Mouse (Mus musculus): ENCODE results near the gene Tmem132b.

Gene Tmem132b

GRCm38 (mm10) chr5:125767950-125768349 is 236.4 kb downstream of the Tmem132b start:
- no peak for DNase-seq (ENCODE audit: extremely low read depth, low read depth)

DNA sequence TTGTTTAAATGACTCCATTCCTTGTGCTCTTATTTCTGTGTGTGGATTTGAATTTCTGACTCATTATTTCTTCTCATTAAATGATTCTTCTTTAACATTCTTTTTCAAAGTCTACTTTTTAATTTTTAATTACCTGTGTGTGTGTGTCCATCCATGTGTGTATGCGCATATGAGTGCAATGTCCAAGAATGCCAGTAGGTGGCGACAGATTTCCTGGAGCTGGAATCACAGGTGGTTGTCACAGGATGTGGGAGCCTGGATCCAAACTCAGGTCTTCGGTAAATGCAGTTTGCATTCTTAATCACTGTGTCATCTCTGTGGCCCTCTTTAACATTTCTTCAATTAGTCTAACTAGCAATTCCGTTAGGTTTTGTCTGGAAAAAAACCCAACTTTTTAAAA is 240.7 kb downstream of the Tmem132b start:
- DNase-seq (ENCODE audit: extremely low read depth, low read depth) = no peak

GRCm38 (mm10) chr5:125772756-125773155 is 241.2 kb downstream of the Tmem132b start:
- DNase-seq (ENCODE audit: extremely low read depth, low read depth) = no peak

GRCm38 (mm10) chr5:125780332-125780731 is 248.8 kb downstream of the Tmem132b start:
- no peak for DNase-seq (ENCODE audit: extremely low read depth, low read depth)

- no peak for DNase-seq (ENCODE audit: extremely low read depth, low read depth)
Measured at GRCm38 (mm10) chr5:125792643-125793042, 261.1 kb downstream of the Tmem132b start.

GRCm38 (mm10) chr5:125794318-125794717 is 262.7 kb downstream of the Tmem132b start:
- no peak for DNase-seq (ENCODE audit: extremely low read depth, low read depth)

GRCm38 (mm10) chr5:125799622-125800021 is 268.0 kb downstream of the Tmem132b start:
- DNase-seq (ENCODE audit: extremely low read depth, low read depth) = no peak

GRCm38 (mm10) chr5:125800025-125800424 is 268.5 kb downstream of the Tmem132b start:
- DNase-seq (ENCODE audit: extremely low read depth, low read depth) = no peak

- DNase-seq (ENCODE audit: extremely low read depth, low read depth) = no peak
Measured at GRCm38 (mm10) chr5:125802801-125803200, 271.2 kb downstream of the Tmem132b start.

DNA sequence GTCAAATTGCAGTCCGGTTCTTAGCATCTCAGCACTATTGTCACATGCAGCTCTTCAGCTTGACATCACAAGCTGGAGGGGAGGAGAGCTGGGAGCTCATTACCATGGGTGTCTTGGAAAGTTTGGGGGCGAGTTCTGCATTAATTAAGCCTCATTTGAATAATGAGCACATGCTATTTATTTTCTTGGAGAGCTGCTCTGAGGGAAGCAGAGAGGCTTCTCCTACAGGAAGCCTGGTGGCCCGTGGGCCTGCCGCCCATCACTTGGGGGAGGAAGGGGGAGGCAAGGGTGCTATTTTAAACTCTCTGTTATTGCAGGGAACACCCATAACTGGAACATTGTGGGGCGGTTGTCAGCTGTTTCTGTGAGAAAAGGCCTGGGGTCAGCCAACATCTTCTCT is 273.8 kb downstream of the Tmem132b start:
- DNase-seq (ENCODE audit: extremely low read depth, low read depth) = no peak

DNA sequence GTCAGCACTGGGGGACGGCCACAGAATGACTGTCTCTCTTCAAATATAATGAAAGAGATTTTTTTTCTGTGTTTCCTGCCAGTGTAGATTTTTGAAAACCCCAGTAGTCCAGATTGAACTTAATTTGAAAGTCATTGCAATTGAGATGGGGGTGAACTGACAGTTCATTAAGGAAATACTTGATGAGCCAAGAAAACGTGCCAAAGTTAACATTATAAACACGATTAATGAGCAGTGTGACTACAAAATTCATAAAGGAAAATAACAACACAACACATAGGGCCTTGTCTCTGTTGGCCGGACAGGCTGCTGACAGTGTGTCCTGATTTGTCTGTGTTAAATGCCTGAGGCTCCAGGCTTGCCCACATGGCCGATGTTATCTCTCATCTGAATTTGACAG is 276.3 kb downstream of the Tmem132b start:
- DNase-seq (ENCODE audit: extremely low read depth, low read depth) = no peak

DNA sequence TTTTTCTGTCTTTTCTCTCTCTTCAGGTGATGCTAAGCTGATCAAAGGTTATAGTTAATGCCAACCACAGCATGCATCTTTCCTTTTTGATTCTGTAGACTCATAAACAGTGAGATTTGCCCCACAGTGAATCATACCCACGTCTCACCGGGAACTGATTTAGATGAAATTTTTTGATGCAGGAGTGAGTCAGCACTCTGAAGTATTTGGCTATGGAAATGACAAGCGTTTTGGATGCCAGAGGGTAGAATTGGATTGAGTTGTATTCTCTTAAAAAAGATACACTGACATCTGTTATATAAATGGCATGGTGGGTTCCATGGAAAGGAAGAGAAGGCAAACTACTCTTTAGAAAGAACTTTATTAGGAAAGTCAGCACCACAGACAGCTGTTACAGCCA is 297.8 kb downstream of the Tmem132b start:
- DNase-seq (ENCODE audit: extremely low read depth, low read depth) = no peak

GRCm38 (mm10) chr5:125835890-125836289 is 304.3 kb downstream of the Tmem132b start:
- no peak for DNase-seq (ENCODE audit: extremely low read depth, low read depth)

DNA sequence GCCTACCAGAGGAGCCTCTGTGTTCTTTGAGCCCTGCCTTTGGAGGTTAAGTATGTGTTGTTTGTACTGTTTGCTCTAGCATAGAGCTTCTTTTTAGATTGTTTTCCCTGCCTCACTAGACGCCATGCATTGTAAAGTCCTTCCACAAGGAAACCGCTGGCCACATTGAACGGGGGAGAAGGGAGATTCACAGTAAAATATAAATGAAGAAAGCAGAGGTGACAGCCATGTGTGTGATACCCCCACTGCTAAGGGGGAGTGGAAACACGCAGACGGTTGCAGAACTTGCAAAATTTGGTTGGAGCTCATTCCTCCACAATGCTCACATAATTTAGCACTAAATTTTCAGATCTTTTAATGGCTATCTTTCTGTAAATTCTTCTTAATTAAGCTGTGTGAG is 305.2 kb downstream of the Tmem132b start:
- DNase-seq (ENCODE audit: extremely low read depth, low read depth) = no peak
